In genomic region chr4:31658820-31659219, GRCm38 (mm10) we compare ENCODE assay signal across 21 mouse cellular contexts.
"Had no signal": no experiment of that assay in that cellular context is flagged by ENCODE, and none has a peak within 500 bp of the region (broad histone marks: within the 10 kb centered on the region; RNA-seq: fewer than 3 reads in every experiment).

No protein-coding gene starts in this region.

- H3K36me3 ChIP-seq: heart, embryonic 10.5 days; heart, embryonic 12.5 days; hindbrain, embryonic 13.5 days; hindbrain, embryonic 15.5 days; limb, embryonic 13.5 days; limb, embryonic 15.5 days; liver, embryonic 12.5 days had no signal

- H3K4me1 ChIP-seq: hindbrain, embryonic 13.5 days; hindbrain, embryonic 15.5 days; limb, embryonic 15.5 days; liver, embryonic 12.5 days had no signal

- ATAC-seq: hindbrain, postnatal 0 days; intestine, embryonic 16.5 days; liver, embryonic 12.5 days had no signal

- H3K4me3 ChIP-seq: heart, embryonic 10.5 days; heart, embryonic 12.5 days; hindbrain, embryonic 13.5 days; hindbrain, embryonic 15.5 days; layer of hippocampus, adult 2 months; left cerebral cortex, adult 2 months; limb, embryonic 13.5 days; limb, embryonic 15.5 days; liver, embryonic 12.5 days had no signal

- H3K9ac ChIP-seq: heart, embryonic 12.5 days; hindbrain, embryonic 13.5 days; hindbrain, embryonic 15.5 days; limb, embryonic 13.5 days; limb, embryonic 15.5 days; liver, embryonic 12.5 days; liver, embryonic 14.5 days had no signal

- H3K27me3 ChIP-seq: heart, embryonic 12.5 days; hindbrain, embryonic 13.5 days; hindbrain, embryonic 15.5 days; limb, embryonic 13.5 days; limb, embryonic 15.5 days; liver, embryonic 12.5 days had no signal

- DNase-seq: gastrocnemius, postnatal 10 days; gastrocnemius, postnatal 25 days; heart, postnatal 10 days; heart, postnatal 4 days; kidney, adult 11 months; kidney, adult 8-10 months; kidney, postnatal 10 days; kidney, postnatal 25 days; kidney, postnatal 4 days had no signal

- H3K9me3 ChIP-seq: heart, embryonic 10.5 days; heart, embryonic 12.5 days; hindbrain, embryonic 13.5 days; hindbrain, embryonic 15.5 days; limb, embryonic 13.5 days; limb, embryonic 15.5 days; liver, embryonic 12.5 days had no signal

- H3K4me2 ChIP-seq: heart, embryonic 12.5 days; hindbrain, embryonic 13.5 days; hindbrain, embryonic 15.5 days; limb, embryonic 13.5 days; limb, embryonic 15.5 days; liver, embryonic 12.5 days had no signal

- H3K27ac ChIP-seq: heart, embryonic 10.5 days; hindbrain, embryonic 13.5 days; hindbrain, embryonic 15.5 days; hindbrain, postnatal 0 days; layer of hippocampus, adult 2 months; left cerebral cortex, adult 2 months; limb, embryonic 13.5 days; limb, embryonic 15.5 days; liver, embryonic 12.5 days; liver, embryonic 14.5 days had no signal
